Mouse (Mus musculus) hindbrain, postnatal 0 days (tissue): Measurements from ENCODE around the gene Tmem169. TPM values are rescaled to one million over a fixed set of nuclear protein-coding genes. Genes with fewer than 3 reads are reported as not detected.

ENCODE experiments used
- ATAC-seq: fragments of 200-750 bp; cut with Nextera tagmentation; 2 replicates; pipeline ENCODE4 v1.8.0; 2017; ENCODE audit warnings: mild to moderate bottlenecking, moderate TSS enrichment, moderate library complexity
- DNase-seq: peaks from one replicate; pipeline ENCODE4 v3.0.0-alpha.2; 2015; ENCODE audit warnings: low spot score
- H3K27ac ChIP-seq: fragments of 300-500 bp; sonication (generic); 2 replicates; pipeline ENCODE4 v1.5.1; 2014; ENCODE audit warnings: mild to moderate bottlenecking
- H3K27me3 ChIP-seq: fragments of 300-500 bp; sonication (generic); 2 replicates; pipeline ENCODE4 v1.6.1; 2014; ENCODE audit warnings: low read length, mixed read lengths; ENCODE audit not compliant: insufficient read depth
- H3K36me3 ChIP-seq: fragments of 300-500 bp; sonication (generic); 2 replicates; pipeline ENCODE4 v1.6.1; 2014; ENCODE audit warnings: low read length, mixed read lengths; ENCODE audit not compliant: insufficient read depth
- H3K4me1 ChIP-seq: fragments of 300-500 bp; sonication (generic); 2 replicates; pipeline ENCODE4 v1.6.1; 2014; ENCODE audit warnings: antibody characterized with exemption, low read length, mixed read lengths; ENCODE audit not compliant: insufficient read depth
- H3K4me2 ChIP-seq: fragments of 300-500 bp; sonication (generic); 2 replicates; pipeline ENCODE4 v1.6.1; 2014; ENCODE audit warnings: low read depth, mild to moderate bottlenecking, low read length, moderate library complexity, mixed read lengths
- H3K4me3 ChIP-seq: fragments of 300-500 bp; sonication (generic); 2 replicates; pipeline ENCODE4 v1.5.1; 2014; ENCODE audit warnings: low read length
- H3K9ac ChIP-seq: fragments of 300-500 bp; sonication (generic); replicated peaks from 2 replicates; pipeline ENCODE4 v1.6.1; 2014; ENCODE audit warnings: mild to moderate bottlenecking, low read length, moderate library complexity, mixed read lengths
- H3K9me3 ChIP-seq: fragments of 300-500 bp; sonication (generic); 2 replicates; pipeline ENCODE4 v1.6.1; 2016; ENCODE audit warnings: low read length, mixed read lengths
- CTCF ChIP-seq: IDR thresholded peaks from 2 replicates; pipeline ENCODE4 v1.5.1; 2016; ENCODE audit warnings: antibody characterized with exemption, control low read depth, low read depth
- WGBS: fragments of 180-500 bp; shearing (Covaris S2); extraction: QIAGEN DNeasy Blood & Tissue Kit; methylation state at CpG from one replicate; pipeline ENCODE4 v1.1.7; 2014; 5-methylcytosine and 5-hydroxymethylcytosine counted together
- polyA plus RNA-seq: library from polyadenylated mRNA; unstranded; fragments of >200 nt; fragmentation: Nextera tagmentation; extraction: Ambion mirVana; gene quantifications from 2 replicates; pipeline ENCODE4 v1.2.1, GENCODE M21; 2015
- total RNA-seq: library from RNA; depleted of rRNA; stranded (reverse); fragments of >200 nt; gene quantifications from 2 replicates; pipeline ENCODE4 v1.2.3, GENCODE M21; 2014

The Tmem169 gene
- total and polyA plus RNA-seq, 2 experiments from 2014 or later: 25.3 to 37.0 TPM

DNA sequence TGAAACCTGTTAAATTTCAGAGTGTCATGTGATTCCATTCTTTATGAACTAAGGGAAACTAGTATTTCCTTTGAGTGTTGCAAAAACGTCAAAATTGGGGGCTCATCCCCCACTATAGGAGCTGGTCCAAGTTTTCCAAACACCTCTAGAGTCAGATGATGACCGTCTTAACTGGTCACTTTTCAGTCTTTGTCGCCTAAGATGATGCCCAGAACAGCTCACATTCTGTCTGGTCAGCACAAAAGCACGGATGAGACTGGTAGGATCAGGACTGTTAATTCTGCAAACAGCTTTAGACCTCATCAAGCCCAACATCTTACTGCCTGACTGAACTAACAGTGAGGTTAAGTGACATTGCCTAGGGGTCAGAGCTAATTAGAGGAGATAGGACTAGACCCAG lies 24.8 kb downstream of the Tmem169 start:
- H3K4me3 ChIP-seq: no peak overlapping the region
- no peak overlapping the region for H3K27ac ChIP-seq
- no peaks in the 10 kb centered on the region for H3K9me3 ChIP-seq
- H3K4me1 ChIP-seq: 0 out of 2 replicates have a peak, but pooled peaks cover 4% of the 10 kb centered on the region
- H3K9ac ChIP-seq: no peak overlapping the region
- TF ChIP-seq CTCF: no peak
- ATAC-seq (no peak), DNase-seq (no peak)
- no peaks in the 10 kb centered on the region for H3K36me3 ChIP-seq
- H3K4me2 ChIP-seq: no peak overlapping the region
- H3K27me3 ChIP-seq: no peaks in the 10 kb centered on the region
- 63% methylated on average over 4 of the region's 4 CpGs for WGBS

DNA sequence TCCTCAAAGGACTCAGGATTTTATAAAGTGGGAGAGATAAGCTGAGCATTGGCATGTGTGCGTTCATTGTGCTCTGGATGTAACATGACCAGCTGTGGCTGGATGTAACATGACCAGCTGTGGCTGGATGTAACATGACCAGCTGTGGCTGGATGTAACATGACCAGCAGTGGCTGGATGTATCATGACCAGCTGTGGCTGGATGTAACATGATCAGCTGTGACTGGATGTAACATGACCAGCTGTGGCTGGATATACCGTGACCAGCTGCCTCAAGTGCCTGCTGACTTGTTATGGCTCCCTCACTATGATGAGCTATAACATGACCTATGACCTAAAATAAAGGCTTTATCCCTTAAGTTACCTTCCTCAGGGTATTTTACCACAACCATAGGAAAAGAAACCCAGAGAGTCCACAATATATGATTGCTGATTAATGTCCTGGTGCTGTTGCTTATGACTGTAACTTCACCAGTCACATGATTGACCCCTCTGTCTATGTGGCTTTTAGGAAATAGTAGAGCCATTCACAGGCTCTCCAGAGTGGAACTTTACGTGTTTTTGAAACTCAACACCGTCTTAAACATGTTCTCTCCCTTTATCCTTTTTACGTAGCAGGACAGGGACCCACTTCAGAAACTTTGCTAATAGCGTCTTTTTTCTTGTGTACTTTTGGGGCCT lies 25.7 kb downstream of the Tmem169 start:
- 75% methylated on average over 6 of the region's 6 CpGs for WGBS
- no peak overlapping the region for H3K4me3 ChIP-seq
- H3K36me3 ChIP-seq: no peaks in the 10 kb centered on the region
- DNase-seq (no peak), ATAC-seq (no peak)
- no peak overlapping the region for H3K27ac ChIP-seq
- no peaks in the 10 kb centered on the region for H3K27me3 ChIP-seq
- no peaks in the 10 kb centered on the region for H3K9me3 ChIP-seq
- no peak for TF ChIP-seq CTCF
- H3K4me2 ChIP-seq: no peak overlapping the region
- H3K4me1 ChIP-seq: 0 out of 2 replicates have a peak, but pooled peaks cover 4% of the 10 kb centered on the region
- H3K9ac ChIP-seq: no peak overlapping the region

DNA sequence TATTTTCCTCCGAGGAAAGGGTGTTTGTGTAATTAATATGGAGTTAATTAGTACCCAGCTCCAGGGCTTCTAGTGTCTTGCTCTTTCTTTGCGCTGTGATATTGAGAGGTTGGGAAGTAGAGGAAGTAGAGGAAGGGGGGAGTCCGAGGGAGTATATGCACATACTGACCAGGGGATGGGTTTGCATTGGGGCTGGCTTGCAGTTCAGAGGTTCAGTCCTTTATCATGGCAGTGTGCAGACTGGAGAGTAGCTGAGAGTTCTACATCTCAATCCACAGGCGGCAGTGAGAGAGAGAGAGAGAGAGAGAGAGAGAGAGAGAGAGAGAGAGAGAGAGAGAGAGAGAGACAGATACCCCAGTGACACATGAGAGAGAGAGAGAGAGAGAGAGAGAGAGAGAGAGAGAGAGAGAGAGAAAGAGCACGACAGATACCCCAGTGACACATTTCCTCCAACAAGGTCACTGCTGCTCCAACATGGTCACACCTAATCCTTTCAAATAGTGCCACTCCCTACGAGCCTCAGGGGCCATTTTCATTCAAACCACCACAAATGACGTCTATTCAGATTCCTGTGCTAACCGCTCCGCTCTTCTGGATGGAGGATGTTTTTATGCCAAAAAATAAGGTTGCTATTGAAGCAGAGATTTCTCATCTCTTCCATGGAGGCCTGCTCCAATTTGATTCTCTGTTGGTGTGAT lies 28.7 kb downstream of the Tmem169 start:
- no peaks in the 10 kb centered on the region for H3K9me3 ChIP-seq
- H3K9ac ChIP-seq: no peak overlapping the region
- no peak overlapping the region for H3K27ac ChIP-seq
- TF ChIP-seq CTCF: no peak
- H3K4me3 ChIP-seq: no peak overlapping the region
- WGBS: 88% methylated on average over 9 of the region's 9 CpGs
- H3K4me2 ChIP-seq: no peak overlapping the region
- H3K27me3 ChIP-seq: no peaks in the 10 kb centered on the region
- ATAC-seq (no peak), DNase-seq (no peak)
- 0 out of 2 replicates have a peak, but pooled peaks cover 3% of the 10 kb centered on the region for H3K4me1 ChIP-seq
- no peaks in the 10 kb centered on the region for H3K36me3 ChIP-seq

DNA sequence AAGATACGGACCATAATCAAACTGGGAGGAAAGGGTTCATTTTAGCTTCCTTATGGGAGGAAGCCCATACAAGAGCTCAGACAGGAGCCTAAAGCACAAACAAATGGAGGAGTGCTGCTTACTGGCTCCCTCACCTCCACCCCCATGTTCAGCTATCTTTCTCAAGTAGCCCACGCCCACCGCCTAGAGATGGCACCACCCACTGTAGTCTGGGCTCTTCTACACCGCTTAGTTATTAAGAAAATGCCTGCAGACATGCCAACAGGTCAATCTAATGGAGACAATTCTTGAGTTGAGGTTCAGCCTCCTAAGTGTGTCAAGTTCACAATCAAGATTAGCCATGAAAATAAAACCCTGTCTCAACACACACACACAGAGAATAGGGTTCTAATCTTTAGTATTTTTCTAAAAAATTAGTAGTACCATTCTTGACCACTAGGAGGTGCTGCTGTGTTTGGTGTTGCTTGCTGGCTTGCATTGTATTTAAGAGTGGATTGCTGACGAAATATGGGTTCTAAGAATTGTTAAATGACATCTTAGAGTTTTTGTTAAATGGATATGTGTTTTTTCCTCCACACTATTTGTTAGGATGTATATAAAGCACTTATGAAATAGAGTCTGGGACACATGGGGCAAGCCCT lies 29.4 kb downstream of the Tmem169 start:
- ATAC-seq (no peak), DNase-seq (peak; percentile 74)
- Histone ChIP-seq H3K4me3 (no peak overlapping the region), H3K4me1 (no peaks in the 10 kb centered on the region), H3K27me3 (no peaks in the 10 kb centered on the region), H3K27ac (no peak overlapping the region), H3K36me3 (no peaks in the 10 kb centered on the region), H3K9me3 (no peaks in the 10 kb centered on the region), H3K4me2 (no peak overlapping the region), H3K9ac (no peak overlapping the region)
- 70% methylated on average over 5 of the region's 5 CpGs for WGBS
- peak; percentile 86 for TF ChIP-seq CTCF

DNA sequence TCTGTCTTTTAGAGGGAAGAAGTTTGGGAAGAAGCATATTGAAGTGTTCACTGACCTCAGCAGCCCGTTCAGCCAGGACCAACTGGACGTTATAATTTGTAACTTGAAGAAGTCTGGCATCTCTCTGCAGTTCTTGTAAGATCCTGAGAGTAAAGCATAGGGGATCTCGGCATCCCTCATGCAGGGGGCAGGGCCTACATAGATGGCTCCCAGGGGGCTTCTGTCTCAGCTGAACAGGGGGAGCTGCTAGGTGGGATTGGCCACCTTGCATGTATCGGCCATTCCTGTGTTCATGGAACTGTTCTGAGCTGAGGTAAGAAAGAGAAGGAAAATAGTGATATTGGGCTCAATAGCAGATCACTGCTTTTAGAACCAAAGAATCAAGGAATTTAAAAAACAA lies 31.3 kb downstream of the Tmem169 start:
- no peaks in the 10 kb centered on the region for H3K27me3 ChIP-seq
- 90% methylated on average over 4 of the region's 4 CpGs for WGBS
- no peak overlapping the region for H3K4me2 ChIP-seq

DNA sequence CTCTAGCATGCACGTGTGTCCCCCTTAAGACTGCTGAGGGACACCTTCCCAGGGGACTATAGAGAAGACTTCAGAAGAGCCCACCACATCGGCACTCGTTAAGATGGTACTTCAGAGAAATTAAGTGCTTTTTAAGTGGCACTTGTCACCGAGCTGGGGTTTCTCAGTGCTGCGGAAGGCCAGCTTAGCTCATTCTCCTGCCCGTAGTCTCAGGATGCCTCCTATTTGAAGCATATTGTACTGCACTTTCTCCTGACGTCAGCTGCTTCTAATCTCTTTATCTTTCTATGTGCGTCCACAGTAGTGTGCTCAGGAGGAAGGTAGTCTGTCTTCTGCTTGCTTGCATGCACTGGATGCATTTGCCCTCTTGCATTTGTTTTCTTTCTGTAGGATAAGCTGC lies 32.2 kb downstream of the Tmem169 start:
- 70% methylated on average over 8 of the region's 8 CpGs for WGBS
- 0 out of 2 replicates have a peak, but pooled peaks cover 4% of the 10 kb centered on the region for H3K36me3 ChIP-seq
- H3K9ac ChIP-seq: no peak overlapping the region
- H3K9me3 ChIP-seq: no peaks in the 10 kb centered on the region
- DNase-seq (no peak), ATAC-seq (no peak)
- H3K27ac ChIP-seq: no peak overlapping the region
- H3K4me2 ChIP-seq: no peak overlapping the region
- H3K4me3 ChIP-seq: no peak overlapping the region
- no peaks in the 10 kb centered on the region for H3K4me1 ChIP-seq
- no peak for TF ChIP-seq CTCF
- no peaks in the 10 kb centered on the region for H3K27me3 ChIP-seq

More for the DNA sequence above, 31.3 kb downstream of the Tmem169 start:
- Histone ChIP-seq H3K27ac (no peak overlapping the region), H3K9me3 (no peaks in the 10 kb centered on the region), H3K4me1 (no peaks in the 10 kb centered on the region), H3K4me3 (no peak overlapping the region), H3K9ac (no peak overlapping the region), H3K36me3 (0 out of 2 replicates have a peak, but pooled peaks cover 2% of the 10 kb centered on the region)
- no peak for TF ChIP-seq CTCF
- DNase-seq (no peak), ATAC-seq (no peak)
